Mouse (Mus musculus) intestine, postnatal 0 days (tissue): Measurements from ENCODE around the gene Hbb-bh2. TPM values are rescaled to one million over a fixed set of nuclear protein-coding genes. Genes with fewer than 3 reads are reported as not detected.

Experiments
- ATAC-seq: fragments of 200-750 bp; cut with Nextera tagmentation; 2 replicates; pipeline ENCODE4 v1.8.0; 2017; ENCODE audit warnings: mild to moderate bottlenecking, moderate TSS enrichment, moderate library complexity
- H3K27ac ChIP-seq: fragments of 300-500 bp; sonication (generic); 2 replicates; pipeline ENCODE4 v1.5.1; 2014; ENCODE audit warnings: mild to moderate bottlenecking, low read depth, low read length, moderate library complexity
- H3K27me3 ChIP-seq: fragments of 300-500 bp; sonication (generic); replicated peaks from 2 replicates; pipeline ENCODE4 v1.6.1; 2014; ENCODE audit warnings: low read length, mixed read lengths; ENCODE audit not compliant: control insufficient read depth, insufficient read depth
- H3K36me3 ChIP-seq: fragments of 300-500 bp; sonication (generic); 2 replicates; pipeline ENCODE4 v1.6.1; 2014; ENCODE audit warnings: mild to moderate bottlenecking, moderate library complexity; ENCODE audit not compliant: control insufficient read depth, insufficient read depth
- H3K4me1 ChIP-seq: fragments of 300-500 bp; sonication (generic); replicated peaks from 2 replicates; pipeline ENCODE4 v1.6.1; 2014; ENCODE audit warnings: antibody characterized with exemption, low read length, mixed read lengths; ENCODE audit not compliant: control insufficient read depth, insufficient read depth
- H3K4me2 ChIP-seq: fragments of 300-500 bp; sonication (generic); replicated peaks from 2 replicates; pipeline ENCODE4 v1.6.1; 2014; ENCODE audit warnings: low read depth, mild to moderate bottlenecking, moderate library complexity
- H3K4me3 ChIP-seq: fragments of 300-500 bp; sonication (generic); 2 replicates; pipeline ENCODE4 v1.5.1; 2014; ENCODE audit warnings: low read depth, low read length
- H3K9ac ChIP-seq: fragments of 300-500 bp; sonication (generic); 2 replicates; pipeline ENCODE4 v1.6.1; 2014; ENCODE audit warnings: mild to moderate bottlenecking, low read depth, low read length
- H3K9me3 ChIP-seq: fragments of 300-500 bp; sonication (generic); 2 replicates; pipeline ENCODE4 v1.6.1; 2016; ENCODE audit warnings: mixed run types; ENCODE audit not compliant: control insufficient read depth
- CTCF ChIP-seq: sonication (generic); IDR thresholded peaks from 2 replicates; pipeline ENCODE4 v1.5.1; 2016; ENCODE audit warnings: low read depth, mild to moderate bottlenecking, control low read depth, antibody characterized with exemption, moderate library complexity
- WGBS: fragments of 180-500 bp; shearing (Covaris S2); extraction: QIAGEN DNeasy Blood & Tissue Kit; methylation state at CpG from one replicate; pipeline ENCODE4 v1.1.7; 2014; 5-methylcytosine and 5-hydroxymethylcytosine counted together
- polyA plus RNA-seq: library from polyadenylated mRNA; unstranded; fragments of >200 nt; fragmentation: Nextera tagmentation; extraction: Ambion mirVana; gene quantifications from 2 replicates; pipeline ENCODE4 v1.2.1, GENCODE M21; 2015

The Hbb-bh2 gene
- polyA plus RNA-seq, 1 experiment from 2014 or later, result not detected

DNA sequence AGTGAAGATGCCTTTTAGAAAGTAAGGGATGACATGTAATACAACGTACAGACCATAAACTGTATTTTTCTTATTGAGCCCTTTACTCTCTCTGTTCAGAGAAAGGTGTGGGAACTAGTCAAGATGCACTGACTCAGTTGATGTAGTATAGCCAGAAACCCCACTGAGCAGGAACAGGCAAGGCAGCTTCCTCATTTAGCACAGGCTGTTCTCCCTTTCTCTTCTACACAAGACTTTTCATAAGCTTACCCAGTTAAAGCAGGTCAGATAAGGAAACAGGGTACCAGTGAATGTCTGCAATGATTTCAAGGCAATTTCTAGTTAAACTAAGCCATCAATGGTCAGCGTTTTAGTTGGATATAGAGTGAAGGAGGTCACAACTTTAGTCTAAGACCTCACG lies 21.2 kb upstream of the Hbb-bh2 start:
- TF ChIP-seq CTCF, result no peak
- no peak for ATAC-seq
- no peak overlapping the region for H3K4me2 ChIP-seq
- no peaks in the 10 kb centered on the region for H3K4me1 ChIP-seq
- H3K4me3 ChIP-seq, result no peak overlapping the region
- H3K27me3 ChIP-seq, result no peaks in the 10 kb centered on the region
- no peaks in the 10 kb centered on the region for H3K36me3 ChIP-seq
- no peaks in the 10 kb centered on the region for H3K9me3 ChIP-seq
- WGBS, result 83% methylated on average over 3 of the region's 3 CpGs
- H3K9ac ChIP-seq, result no peak overlapping the region
- no peak overlapping the region for H3K27ac ChIP-seq

DNA sequence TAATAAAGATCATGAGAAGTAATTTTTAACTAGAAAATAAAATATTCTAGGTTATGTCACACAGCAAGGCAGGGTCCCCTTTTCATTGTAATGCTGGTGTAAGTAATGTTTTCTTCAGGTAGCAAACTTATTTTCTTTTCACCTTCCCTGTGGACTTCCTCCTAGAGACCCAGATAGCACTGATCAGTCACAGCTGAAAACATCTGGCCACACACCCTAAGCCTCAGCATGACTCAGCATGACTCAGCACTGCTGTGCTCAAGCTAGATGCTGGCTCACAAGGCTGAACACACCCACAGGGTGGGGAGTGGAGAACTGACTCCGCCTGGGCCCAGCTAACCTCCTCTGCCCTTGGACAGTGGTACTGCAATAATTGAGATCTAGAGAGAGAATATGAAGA lies 20.5 kb upstream of the Hbb-bh2 start:
- no peak overlapping the region for H3K4me3 ChIP-seq
- no peaks in the 10 kb centered on the region for H3K36me3 ChIP-seq
- H3K27ac ChIP-seq, result no peak overlapping the region
- H3K9me3 ChIP-seq, result no peaks in the 10 kb centered on the region
- H3K9ac ChIP-seq, result no peak overlapping the region
- 41% methylated on average over 1 of the region's 1 CpGs for WGBS
- ATAC-seq, result peak; percentile 69; the same call in 1 of the 2 replicates
- no peak for TF ChIP-seq CTCF
- H3K27me3 ChIP-seq, result no peaks in the 10 kb centered on the region
- no peaks in the 10 kb centered on the region for H3K4me1 ChIP-seq
- no peak overlapping the region for H3K4me2 ChIP-seq

DNA sequence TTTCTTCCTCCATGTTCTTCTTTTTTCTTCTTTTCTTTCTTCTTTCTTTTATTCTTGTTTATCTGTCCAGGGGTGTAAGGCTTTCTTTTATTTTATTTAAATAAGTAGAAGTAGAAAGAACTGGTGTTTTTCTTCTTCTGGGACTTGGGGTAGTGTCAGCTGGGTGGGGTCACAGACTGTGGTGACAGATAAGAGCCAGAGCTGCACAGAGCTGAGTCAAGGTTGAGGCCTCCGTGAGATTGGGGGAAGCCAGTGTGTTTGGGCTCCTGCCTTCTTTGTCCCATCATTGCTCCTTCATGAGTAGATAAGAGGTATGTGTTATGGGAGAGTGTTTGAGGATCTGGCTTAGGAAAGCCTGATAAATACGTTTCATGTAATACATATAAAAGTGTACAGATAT lies 18.8 kb upstream of the Hbb-bh2 start:
- Histone ChIP-seq H3K9ac (no peak overlapping the region), H3K9me3 (no peaks in the 10 kb centered on the region), H3K4me3 (no peak overlapping the region), H3K4me2 (no peak overlapping the region), H3K27ac (no peak overlapping the region), H3K4me1 (no peaks in the 10 kb centered on the region), H3K36me3 (no peaks in the 10 kb centered on the region), H3K27me3 (no peaks in the 10 kb centered on the region)
- ATAC-seq, result no peak
- WGBS, result 40% methylated on average over 2 of the region's 2 CpGs
- no peak for TF ChIP-seq CTCF

DNA sequence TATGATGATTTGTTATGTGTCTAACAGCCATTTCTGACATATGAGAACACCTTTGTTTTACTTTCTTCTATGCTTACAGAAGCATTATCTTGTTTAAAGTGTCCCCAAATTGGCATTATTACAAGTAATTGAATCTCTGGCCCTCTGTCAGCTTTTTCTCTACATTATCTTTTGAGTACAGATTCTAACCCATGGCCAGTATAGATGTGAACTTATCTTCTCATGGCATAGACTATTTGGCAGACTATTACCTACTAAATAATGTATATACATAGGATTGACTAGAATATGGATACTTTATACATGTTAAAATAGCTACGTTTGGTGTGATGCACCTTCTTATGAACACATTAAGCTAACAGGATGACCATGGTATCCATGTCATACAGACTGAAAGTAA lies 14.3 kb upstream of the Hbb-bh2 start:
- TF ChIP-seq CTCF, result no peak
- Histone ChIP-seq H3K36me3 (no peaks in the 10 kb centered on the region), H3K27me3 (no peaks in the 10 kb centered on the region), H3K4me2 (no peak overlapping the region), H3K9ac (no peak overlapping the region), H3K4me1 (no peaks in the 10 kb centered on the region), H3K4me3 (no peak overlapping the region), H3K27ac (no peak overlapping the region), H3K9me3 (no peaks in the 10 kb centered on the region)
- WGBS, result 61% methylated on average over 1 of the region's 1 CpGs
- no peak for ATAC-seq

DNA sequence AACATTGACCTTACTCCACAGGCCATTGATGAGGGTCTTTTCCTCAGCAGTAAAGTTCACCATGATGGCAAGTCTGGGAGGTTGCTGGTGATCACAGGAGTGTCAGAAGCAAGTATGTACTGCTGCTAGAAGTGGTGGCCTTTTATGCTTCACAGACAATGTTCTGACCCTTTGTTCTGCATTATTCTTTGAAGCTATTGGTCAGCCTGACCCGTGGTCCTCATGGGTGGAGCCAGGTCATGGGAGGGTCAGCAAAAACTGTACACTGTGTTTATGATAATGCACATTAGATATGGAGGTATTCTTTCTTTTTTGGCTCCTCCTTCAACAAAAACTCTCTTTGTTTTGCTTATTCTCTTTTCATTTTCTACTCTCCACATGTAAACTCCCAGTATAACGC lies 12.8 kb upstream of the Hbb-bh2 start, which contains the start of gene Hbb-y:
Gene Hbb-y, minus strand, starts transcription at position 127 of the 400 bp plus-strand sequence.
- no peak for ATAC-seq
- Histone ChIP-seq H3K4me2 (no peak within 1 kb of the TSS), H3K4me1 (no peaks in the 10 kb centered on the region), H3K27me3 (no peaks in the 10 kb centered on the region), H3K4me3 (no peak within 1 kb of the TSS), H3K27ac (no peak within 1 kb of the TSS), H3K9me3 (no peaks in the 10 kb centered on the region), H3K36me3 (no peaks in the 10 kb centered on the region), H3K9ac (no peak within 1 kb of the TSS)
- TF ChIP-seq CTCF, result no peak
- 59% methylated on average over 2 of the region's 2 CpGs for WGBS

DNA sequence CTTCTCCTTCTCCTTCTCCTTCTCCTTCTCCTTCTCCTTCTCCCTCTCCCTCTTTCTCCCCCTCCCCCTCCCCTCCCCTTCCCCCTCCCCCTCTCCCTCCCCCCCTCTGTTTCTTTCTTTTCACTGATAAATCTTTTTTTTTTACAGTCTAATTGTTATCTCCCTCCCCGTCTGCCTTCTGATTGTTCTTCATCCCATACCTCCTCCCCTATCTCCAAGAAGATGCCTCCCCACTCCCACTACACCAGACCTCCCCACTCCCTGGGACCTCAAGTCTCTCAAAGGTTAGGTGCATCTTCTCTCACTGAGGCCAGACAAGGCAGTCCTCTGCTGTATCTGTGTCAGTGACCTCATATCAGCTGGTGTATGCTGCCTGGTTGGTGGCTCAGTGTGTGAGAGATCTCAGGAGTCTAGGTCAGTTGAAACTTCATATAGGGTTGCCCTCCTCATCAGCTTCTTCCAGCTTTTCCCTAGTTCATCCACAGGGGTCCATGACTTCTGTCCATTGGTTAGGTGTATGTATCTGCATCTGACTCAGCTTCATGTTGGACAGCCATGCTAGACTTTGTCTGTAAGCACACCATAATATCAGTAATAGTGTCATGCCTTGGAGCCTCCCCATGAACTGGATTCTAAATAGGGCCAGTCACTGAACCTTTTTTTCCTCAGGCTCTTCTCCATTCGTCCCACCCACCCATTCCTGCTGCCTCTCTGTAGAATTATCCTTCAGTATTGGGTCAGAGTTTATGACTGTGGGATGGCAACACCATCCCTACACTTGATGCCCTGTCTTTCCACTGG lies 4.4 kb upstream of the Hbb-bh2 start:
- H3K27ac ChIP-seq, result no peak overlapping the region
- no peaks in the 10 kb centered on the region for H3K4me1 ChIP-seq
- no peaks in the 10 kb centered on the region for H3K27me3 ChIP-seq
- no peak overlapping the region for H3K9ac ChIP-seq
- H3K9me3 ChIP-seq, result no peaks in the 10 kb centered on the region
- no peak for ATAC-seq
- H3K4me2 ChIP-seq, result no peak overlapping the region
- 33% methylated on average over 2 of the region's 2 CpGs for WGBS
- no peak for TF ChIP-seq CTCF
- H3K4me3 ChIP-seq, result no peak overlapping the region
- no peaks in the 10 kb centered on the region for H3K36me3 ChIP-seq
